Mouse (Mus musculus): ENCODE data around the gene Pde10a. TPM values are rescaled to one million over a fixed set of nuclear protein-coding genes. Genes with fewer than 3 reads are reported as not detected.

The Pde10a gene
- total and polyA plus RNA-seq, 2 experiments from 2014 or later, result 1.5 to 3.0 TPM

GRCm38 (mm10) chr17:8797624-8798023 is 272.5 kb downstream of the Pde10a start:
- H3K36me3 ChIP-seq (replicated peaks; ENCODE audit: control insufficient read depth, insufficient read depth, low read length), result no peaks in the 10 kb centered on the region
- H3K27ac ChIP-seq (ENCODE audit: low read depth), result no peak overlapping the region
- ATAC-seq (ENCODE audit: insufficient read depth, low read depth) (no peak), DNase-seq (ENCODE audit: low spot score) (no peak)
- H3K27me3 ChIP-seq (ENCODE audit: control insufficient read depth, insufficient read depth, low read length), result peaks cover 79% of the 10 kb centered on the region
- H3K9me3 ChIP-seq (replicated peaks; ENCODE audit: control insufficient read depth, low read length), result no peaks in the 10 kb centered on the region
- H3K4me1 ChIP-seq (ENCODE audit: control insufficient read depth, insufficient read depth), result peaks cover 5% of the 10 kb centered on the region
- no peak overlapping the region for H3K9ac ChIP-seq (replicated peaks; ENCODE audit: low read depth, low read length)
- no peak overlapping the region for H3K4me2 ChIP-seq (ENCODE audit: low read depth, low read length)
- no peak overlapping the region for H3K4me3 ChIP-seq (ENCODE audit: low read depth, low read length)
- WGBS, result 18% methylated on average over 2 of the region's 2 CpGs
- TF ChIP-seq CTCF (IDR thresholded peaks at IDR 0.05; ENCODE audit: low read depth), result no peak
- no peak for TF ChIP-seq EP300 (IDR thresholded peaks at IDR 0.05; ENCODE audit: low read depth)

- Histone ChIP-seq H3K27me3 (ENCODE audit: control insufficient read depth, insufficient read depth, low read length) (peaks cover 82% of the 10 kb centered on the region), H3K9ac (replicated peaks; ENCODE audit: low read depth, low read length) (no peak overlapping the region), H3K4me2 (ENCODE audit: low read depth, low read length) (no peak overlapping the region), H3K4me1 (ENCODE audit: control insufficient read depth, insufficient read depth) (peaks cover 12% of the 10 kb centered on the region), H3K36me3 (replicated peaks; ENCODE audit: control insufficient read depth, insufficient read depth, low read length) (no peaks in the 10 kb centered on the region), H3K27ac (ENCODE audit: low read depth) (no peak overlapping the region), H3K4me3 (ENCODE audit: low read depth, low read length) (no peak overlapping the region), H3K9me3 (replicated peaks; ENCODE audit: control insufficient read depth, low read length) (no peaks in the 10 kb centered on the region)
- 7% methylated on average over 12 of the region's 12 CpGs for WGBS
- TF ChIP-seq CTCF (IDR thresholded peaks at IDR 0.05; ENCODE audit: low read depth), result no peak
- TF ChIP-seq EP300 (IDR thresholded peaks at IDR 0.05; ENCODE audit: low read depth), result no peak
- DNase-seq (ENCODE audit: low spot score), result no peak
- ATAC-seq (ENCODE audit: insufficient read depth, low read depth), result no peak
These were observed 273.5 kb downstream of the Pde10a start for GRCm38 (mm10) chr17:8798531-8799295.

- H3K9me3 ChIP-seq (replicated peaks; ENCODE audit: control insufficient read depth, low read length), result no peaks in the 10 kb centered on the region
These were observed 274.1 kb downstream of the Pde10a start for GRCm38 (mm10) chr17:8799296-8799731.

GRCm38 (mm10) chr17:8799914-8800420 is 274.8 kb downstream of the Pde10a start:
- ATAC-seq (ENCODE audit: insufficient read depth, low read depth), result no peak
- Histone ChIP-seq H3K4me2 (ENCODE audit: low read depth, low read length) (no peak overlapping the region; the same call in 1 of the 2 replicates), H3K4me3 (ENCODE audit: low read depth, low read length) (no peak overlapping the region), H3K27ac (ENCODE audit: low read depth) (no peak overlapping the region), H3K4me1 (ENCODE audit: control insufficient read depth, insufficient read depth) (peaks cover 12% of the 10 kb centered on the region), H3K9ac (replicated peaks; ENCODE audit: low read depth, low read length) (no peak overlapping the region), H3K27me3 (ENCODE audit: control insufficient read depth, insufficient read depth, low read length) (peaks cover 91% of the 10 kb centered on the region), H3K36me3 (replicated peaks; ENCODE audit: control insufficient read depth, insufficient read depth, low read length) (no peaks in the 10 kb centered on the region), H3K9me3 (replicated peaks; ENCODE audit: control insufficient read depth, low read length) (no peaks in the 10 kb centered on the region)
- 2% methylated on average over 15 of the region's 15 CpGs for WGBS
- no peak for DNase-seq (ENCODE audit: low spot score)
- no peak for TF ChIP-seq CTCF (IDR thresholded peaks at IDR 0.05; ENCODE audit: low read depth)
- TF ChIP-seq EP300 (IDR thresholded peaks at IDR 0.05; ENCODE audit: low read depth), result no peak

More at GRCm38 (mm10) chr17:8799296-8799731, 274.1 kb downstream of the Pde10a start:
- Histone ChIP-seq H3K27ac (ENCODE audit: low read depth) (no peak overlapping the region), H3K27me3 (ENCODE audit: control insufficient read depth, insufficient read depth, low read length) (peaks cover 88% of the 10 kb centered on the region), H3K36me3 (replicated peaks; ENCODE audit: control insufficient read depth, insufficient read depth, low read length) (no peaks in the 10 kb centered on the region), H3K9ac (replicated peaks; ENCODE audit: low read depth, low read length) (no peak overlapping the region), H3K4me1 (ENCODE audit: control insufficient read depth, insufficient read depth) (peaks cover 12% of the 10 kb centered on the region), H3K4me2 (ENCODE audit: low read depth, low read length) (no peak overlapping the region), H3K4me3 (ENCODE audit: low read depth, low read length) (no peak overlapping the region)
- WGBS, result 4% methylated on average over 10 of the region's 10 CpGs
- DNase-seq (ENCODE audit: low spot score) (no peak), ATAC-seq (ENCODE audit: insufficient read depth, low read depth) (no peak)
- TF ChIP-seq EP300 (IDR thresholded peaks at IDR 0.05; ENCODE audit: low read depth) (no peak), CTCF (IDR thresholded peaks at IDR 0.05; ENCODE audit: low read depth) (no peak)

GRCm38 (mm10) chr17:8800478-8801082 is 275.4 kb downstream of the Pde10a start:
- Histone ChIP-seq H3K27me3 (ENCODE audit: control insufficient read depth, insufficient read depth, low read length) (peaks cover 94% of the 10 kb centered on the region), H3K27ac (ENCODE audit: low read depth) (peak overlapping the region; percentile 49; the same call in 1 of the 2 replicates), H3K9ac (replicated peaks; ENCODE audit: low read depth, low read length) (peak overlapping the region; percentile 41), H3K4me1 (ENCODE audit: control insufficient read depth, insufficient read depth) (peaks cover 12% of the 10 kb centered on the region), H3K4me3 (ENCODE audit: low read depth, low read length) (peak overlapping the region; percentile 66), H3K4me2 (ENCODE audit: low read depth, low read length) (peak overlapping the region; percentile 90), H3K9me3 (replicated peaks; ENCODE audit: control insufficient read depth, low read length) (no peaks in the 10 kb centered on the region), H3K36me3 (replicated peaks; ENCODE audit: control insufficient read depth, insufficient read depth, low read length) (no peaks in the 10 kb centered on the region)
- TF ChIP-seq EP300 (IDR thresholded peaks at IDR 0.05; ENCODE audit: low read depth) (no peak), CTCF (IDR thresholded peaks at IDR 0.05; ENCODE audit: low read depth) (no peak)
- DNase-seq (ENCODE audit: low spot score) (no peak), ATAC-seq (ENCODE audit: insufficient read depth, low read depth) (peak; percentile 65)
- under 1% methylated on average over 28 of the region's 53 CpGs for WGBS

All from heart, postnatal 0 days (tissue).